Mouse (Mus musculus): ENCODE measurements at regions not wholly inside any gene's neighbourhood (a gene's known extent, or its start where the extent isn't known, plus 50 kb on each side); places are given as distances from the start of the nearest gene placed in this dataset.

- no peak for DNase-seq
These were observed 265.3 kb downstream of the Rpl36a-ps1 start for GRCm38 (mm10) chr14:98728863-98729262.

GRCm38 (mm10) chr14:98722481-98722880, 271.6 kb downstream of the Rpl36a-ps1 start:
- no peak for DNase-seq

GRCm38 (mm10) chr14:98721033-98721432, 273.1 kb downstream of the Rpl36a-ps1 start:
- no peak for DNase-seq

- no peak for DNase-seq
These were observed 286.1 kb downstream of the Rpl36a-ps1 start for GRCm38 (mm10) chr14:98708045-98708444.

- no peak for DNase-seq
These were observed 286.5 kb downstream of the Rpl36a-ps1 start for GRCm38 (mm10) chr14:98707574-98707973.

GRCm38 (mm10) chr14:98703289-98703688, 290.8 kb downstream of the Rpl36a-ps1 start:
- DNase-seq = no peak

GRCm38 (mm10) chr14:98656533-98656932, 337.6 kb downstream of the Rpl36a-ps1 start:
- DNase-seq = no peak

GRCm38 (mm10) chr14:98654191-98654809, 339.8 kb downstream of the Rpl36a-ps1 start:
- no peak for DNase-seq

GRCm38 (mm10) chr14:98651221-98651620, 342.9 kb downstream of the Rpl36a-ps1 start:
- DNase-seq = no peak

- no peak for DNase-seq
These were observed 343.6 kb downstream of the Rpl36a-ps1 start for GRCm38 (mm10) chr14:98650520-98650919.

GRCm38 (mm10) chr14:98647614-98648013, 346.5 kb downstream of the Rpl36a-ps1 start:
- no peak for DNase-seq

GRCm38 (mm10) chr14:98643756-98644155, 350.4 kb downstream of the Rpl36a-ps1 start:
- no peak for DNase-seq

GRCm38 (mm10) chr14:98642661-98643331, 351.3 kb downstream of the Rpl36a-ps1 start:
- no peak for DNase-seq

GRCm38 (mm10) chr14:98629026-98629425, 365.1 kb downstream of the Rpl36a-ps1 start:
- DNase-seq = no peak

- peak; percentile 4 for DNase-seq
These were observed 367.6 kb downstream of the Rpl36a-ps1 start for GRCm38 (mm10) chr14:98626476-98626875.

- DNase-seq = no peak
These were observed 368.3 kb downstream of the Rpl36a-ps1 start for GRCm38 (mm10) chr14:98625867-98626266.

- no peak for DNase-seq
These were observed 388.3 kb downstream of the Rpl36a-ps1 start for GRCm38 (mm10) chr14:98605772-98606171.

- no peak for DNase-seq
These were observed 397.9 kb downstream of the Rpl36a-ps1 start for GRCm38 (mm10) chr14:98596252-98596651.

- DNase-seq = peak; percentile 89
These were observed 404.3 kb downstream of the Rpl36a-ps1 start for GRCm38 (mm10) chr14:98589846-98590245.

- no peak for DNase-seq
These were observed 402.1 kb upstream of the Dach1 start for GRCm38 (mm10) chr14:98571644-98572043.

GRCm38 (mm10) chr14:98562002-98562401, 392.4 kb upstream of the Dach1 start:
- DNase-seq = no peak

- no peak for DNase-seq
These were observed 370.2 kb upstream of the Dach1 start for GRCm38 (mm10) chr14:98539792-98540191.

- DNase-seq = no peak
These were observed 368.7 kb upstream of the Dach1 start for GRCm38 (mm10) chr14:98538267-98538666.

GRCm38 (mm10) chr14:98533600-98533999, 364.0 kb upstream of the Dach1 start:
- no peak for DNase-seq

Measured in adrenal gland, postnatal 14 days (tissue).